Mouse (Mus musculus) left cerebral cortex, adult 2 months (tissue): ENCODE data around the gene Fndc7. TPM values are rescaled to one million over a fixed set of nuclear protein-coding genes. Genes with fewer than 3 reads are reported as not detected.

Experiments
- DNase-seq, 2 experiments: peaks; one replicate each; pipeline ENCODE4 v3.0.0; 2021 to 2022; ENCODE audit warnings: low spot score in 2 of 2, mixed read lengths in 1 of 2; ENCODE audit errors: extremely low spot score in 1 of 2
- H3K27ac ChIP-seq: fragments of 200-600 bp; 2 replicates; pipeline ENCODE4 v1.8.1; 2022
- H3K4me3 ChIP-seq: fragments of 200-600 bp; 2 replicates; pipeline ENCODE4 v1.8.1; 2022
- CTCF ChIP-seq: fragments of 200-600 bp; IDR thresholded peaks from 2 replicates; pipeline ENCODE4 v1.8.1; 2022; ENCODE audit warnings: antibody characterized with exemption, mild to moderate bottlenecking, moderate library complexity
- intact Hi-C: fragments of 180-260 bp; cut with DNase I; formaldehyde crosslinking; loops from one replicate; pipeline ENCODE4 v1.15.1; 2025
- total RNA-seq, 2 experiments: library from RNA; stranded (reverse); gene quantifications; 2 replicates each; pipeline ENCODE4 v1.2.3; 2021

Gene Fndc7
- total RNA-seq, 2 experiments from 2014 or later: 0.26 TPM; not detected in 1

GRCm38 (mm10) chr3:108911548-108912413, 22.0 kb upstream of the Fndc7 start, which contains the start of gene Prpf38b:
Gene Prpf38b (minus strand): TSS chr3:108911727.
- peak; percentile 94 to 96 for DNase-seq
- intact Hi-C loops: loop anchor here (2.0 to 5.0 kb wide), 5 partner anchors 51 to 151 kb away; partner anchors contain the start of genes Fam102b and Stxbp3
- TF ChIP-seq CTCF: no peak
- H3K27ac ChIP-seq: peak within 1 kb of the TSS; percentile 97
- peak within 1 kb of the TSS; percentile 63 for H3K4me3 ChIP-seq

GRCm38 (mm10) chr3:108911081-108911547, 21.3 kb upstream of the Fndc7 start:
- peak; percentile 44 for DNase-seq
- intact Hi-C loops: loop anchor here (2.0 to 5.0 kb wide), 5 partner anchors 51 to 151 kb away; partner anchors contain the start of genes Fam102b and Stxbp3
- peak; percentile 32 for TF ChIP-seq CTCF
- H3K27ac ChIP-seq: peak overlapping the region; percentile 97
- peak overlapping the region; percentile 63 for H3K4me3 ChIP-seq

GRCm38 (mm10) chr3:108910303-108911080, 20.7 kb upstream of the Fndc7 start:
- TF ChIP-seq CTCF: no peak
- intact Hi-C loops: loop anchor here (2.0 to 5.0 kb wide), 5 partner anchors 52 to 152 kb away; partner anchors contain the start of genes Fam102b and Stxbp3
- Histone ChIP-seq H3K4me3 (peak overlapping the region; percentile 63), H3K27ac (peak overlapping the region; percentile 97)
- DNase-seq: no peak

GRCm38 (mm10) chr3:108902934-108903333, 13.1 kb upstream of the Fndc7 start:
- DNase-seq: no peak
- TF ChIP-seq CTCF: no peak
- intact Hi-C loops: loop anchor here (5.0 to 10.0 kb wide), 2 partner anchors 201 to 238 kb away; no protein-coding TSS in a partner anchor
- no peak overlapping the region for H3K27ac ChIP-seq
- no peak overlapping the region for H3K4me3 ChIP-seq

- DNase-seq: no peak
- H3K27ac ChIP-seq: no peak overlapping the region
- intact Hi-C loops: loop anchor here (5.0 to 10.0 kb wide), 2 partner anchors 200 to 237 kb away; no protein-coding TSS in a partner anchor
- no peak overlapping the region for H3K4me3 ChIP-seq
- TF ChIP-seq CTCF: peak; percentile 49
Observed at GRCm38 (mm10) chr3:108902038-108902437, 12.2 kb upstream of the Fndc7 start.

GRCm38 (mm10) chr3:108900681-108901080, 10.9 kb upstream of the Fndc7 start:
- no peak for TF ChIP-seq CTCF
- intact Hi-C loops: loop anchor here (5.0 to 10.0 kb wide), 2 partner anchors 198 to 236 kb away; no protein-coding TSS in a partner anchor
- no peak overlapping the region for H3K4me3 ChIP-seq
- DNase-seq: no peak
- H3K27ac ChIP-seq: no peak overlapping the region

- Histone ChIP-seq H3K4me3 (no peak overlapping the region), H3K27ac (no peak overlapping the region)
- no peak for TF ChIP-seq CTCF
- intact Hi-C loops: loop anchor here (5.0 to 10.0 kb wide), 2 partner anchors 198 to 235 kb away; no protein-coding TSS in a partner anchor
- DNase-seq: no peak
Observed at GRCm38 (mm10) chr3:108900147-108900546, 10.3 kb upstream of the Fndc7 start.

GRCm38 (mm10) chr3:108898640-108899039, 8.8 kb upstream of the Fndc7 start:
- TF ChIP-seq CTCF: no peak
- Histone ChIP-seq H3K27ac (no peak overlapping the region), H3K4me3 (no peak overlapping the region)
- intact Hi-C loops: no loop called here
- no peak for DNase-seq

- intact Hi-C loops: no loop called here
- TF ChIP-seq CTCF: no peak
- Histone ChIP-seq H3K4me3 (no peak overlapping the region), H3K27ac (no peak overlapping the region)
- DNase-seq: no peak
Observed at GRCm38 (mm10) chr3:108892914-108893313, 3.1 kb upstream of the Fndc7 start.

- Histone ChIP-seq H3K27ac (no peak overlapping the region), H3K4me3 (no peak overlapping the region)
- DNase-seq: no peak
- TF ChIP-seq CTCF: no peak
- intact Hi-C loops: no loop called here
Observed at GRCm38 (mm10) chr3:108892080-108892479, 2.3 kb upstream of the Fndc7 start.

GRCm38 (mm10) chr3:108887618-108887975, 2.2 kb downstream of the Fndc7 start:
- intact Hi-C loops: no loop called here

More at GRCm38 (mm10) chr3:108887618-108887975, 2.2 kb downstream of the Fndc7 start:
- no peak for TF ChIP-seq CTCF
- no peak overlapping the region for H3K27ac ChIP-seq
- no peak overlapping the region for H3K4me3 ChIP-seq
- DNase-seq: no peak
